Mouse (Mus musculus) spleen, postnatal 10 days (tissue): ENCODE measurements around the gene Srrm3.

Experiments used
- DNase-seq, 2 experiments: peaks; one replicate each; pipeline ENCODE4 v3.0.0; 2021 to 2022; ENCODE audit warnings: low spot score in 2 of 2

The Srrm3 gene

GRCm38 (mm10) chr5:135870505-135870904 is 63.8 kb downstream of the Srrm3 start:
- no peak for DNase-seq

DNA sequence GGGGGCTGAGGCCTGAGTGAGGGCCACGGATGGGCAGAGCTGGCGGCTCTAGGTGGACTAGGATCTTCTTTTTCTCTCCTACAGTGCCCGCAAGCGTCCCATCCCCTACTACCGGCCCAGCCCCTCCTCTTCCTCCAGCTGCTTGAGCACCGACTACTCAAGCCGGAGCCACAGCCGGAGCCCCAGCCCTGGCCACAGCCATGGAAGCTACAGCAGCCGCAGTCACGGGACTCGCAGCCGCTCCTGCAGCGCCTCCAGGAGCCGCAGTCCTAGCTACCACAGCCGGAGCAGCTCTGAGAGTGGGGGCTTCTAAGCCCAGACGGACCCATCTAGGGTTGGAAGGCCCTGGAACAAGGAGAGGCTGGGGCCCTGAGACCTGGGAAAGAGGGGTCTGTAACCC is 66.3 kb downstream of the Srrm3 start:
- DNase-seq = no peak

DNA sequence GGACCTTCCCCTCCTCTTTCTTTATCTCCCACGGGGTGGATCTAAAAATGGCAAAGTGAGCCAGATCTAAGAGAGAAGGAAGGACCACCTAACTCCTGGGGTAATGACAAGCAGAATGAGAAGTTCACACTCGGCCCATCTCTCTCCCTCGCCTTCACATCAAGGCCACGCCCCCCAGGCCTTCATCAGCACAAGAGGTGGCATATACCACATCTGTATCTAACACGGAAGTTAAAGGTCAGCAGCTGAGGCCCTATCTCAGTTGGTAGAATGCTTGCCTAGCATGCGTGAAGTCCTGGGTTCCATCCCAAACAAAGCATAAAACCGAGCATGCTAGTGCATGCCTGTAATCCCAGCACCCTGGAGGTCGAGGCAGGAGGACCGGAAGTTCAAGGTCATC is 67.1 kb downstream of the Srrm3 start:
- no peak for DNase-seq

GRCm38 (mm10) chr5:135877180-135877579 is 70.5 kb downstream of the Srrm3 start:
- peak; percentile 28 to 77 for DNase-seq

GRCm38 (mm10) chr5:135877831-135878231 is 71.1 kb downstream of the Srrm3 start:
- no peak for DNase-seq

DNA sequence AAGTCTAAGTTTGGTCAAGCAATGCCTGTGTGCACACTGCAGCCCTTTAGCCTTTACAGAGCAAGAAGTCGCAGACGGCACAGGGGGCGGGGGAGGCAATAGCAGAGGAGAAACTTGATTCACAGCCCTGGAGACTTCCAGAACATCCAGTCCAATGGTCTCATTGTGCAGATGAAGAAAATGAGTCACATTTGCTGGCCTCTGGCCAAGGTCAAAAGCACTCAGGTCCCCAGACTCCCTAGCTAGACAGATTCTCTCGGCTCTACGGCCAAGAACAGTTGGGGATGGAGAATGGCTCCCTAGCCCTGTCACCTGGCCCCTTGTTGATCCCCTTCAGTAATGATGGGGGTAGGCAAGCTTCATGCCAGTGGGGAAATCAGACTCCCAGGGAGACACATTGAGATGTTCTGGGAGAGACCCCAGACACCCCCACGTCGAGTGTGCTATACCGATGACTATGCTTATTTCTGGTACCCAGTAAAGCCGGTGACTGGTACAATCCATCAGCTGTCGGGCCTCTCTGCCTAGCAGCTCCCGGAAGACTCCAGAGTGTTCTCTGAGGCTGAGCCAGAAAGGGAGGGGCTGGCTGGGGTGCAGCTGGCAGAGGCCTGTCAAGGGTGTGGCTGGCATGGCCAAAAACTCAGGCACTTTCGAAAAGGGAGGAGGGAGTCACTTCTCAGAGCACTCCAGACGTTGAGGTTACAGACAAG is 72.9 kb downstream of the Srrm3 start:
- no peak for DNase-seq

- no peak for DNase-seq
Measured at GRCm38 (mm10) chr5:135884641-135885040, 78.0 kb downstream of the Srrm3 start.

GRCm38 (mm10) chr5:135887675-135888102 is 81.0 kb downstream of the Srrm3 start, which contains the start of gene Hspb1:
TSS of gene Hspb1 (plus strand) at chr5:135887919.
- DNase-seq = no peak

DNA sequence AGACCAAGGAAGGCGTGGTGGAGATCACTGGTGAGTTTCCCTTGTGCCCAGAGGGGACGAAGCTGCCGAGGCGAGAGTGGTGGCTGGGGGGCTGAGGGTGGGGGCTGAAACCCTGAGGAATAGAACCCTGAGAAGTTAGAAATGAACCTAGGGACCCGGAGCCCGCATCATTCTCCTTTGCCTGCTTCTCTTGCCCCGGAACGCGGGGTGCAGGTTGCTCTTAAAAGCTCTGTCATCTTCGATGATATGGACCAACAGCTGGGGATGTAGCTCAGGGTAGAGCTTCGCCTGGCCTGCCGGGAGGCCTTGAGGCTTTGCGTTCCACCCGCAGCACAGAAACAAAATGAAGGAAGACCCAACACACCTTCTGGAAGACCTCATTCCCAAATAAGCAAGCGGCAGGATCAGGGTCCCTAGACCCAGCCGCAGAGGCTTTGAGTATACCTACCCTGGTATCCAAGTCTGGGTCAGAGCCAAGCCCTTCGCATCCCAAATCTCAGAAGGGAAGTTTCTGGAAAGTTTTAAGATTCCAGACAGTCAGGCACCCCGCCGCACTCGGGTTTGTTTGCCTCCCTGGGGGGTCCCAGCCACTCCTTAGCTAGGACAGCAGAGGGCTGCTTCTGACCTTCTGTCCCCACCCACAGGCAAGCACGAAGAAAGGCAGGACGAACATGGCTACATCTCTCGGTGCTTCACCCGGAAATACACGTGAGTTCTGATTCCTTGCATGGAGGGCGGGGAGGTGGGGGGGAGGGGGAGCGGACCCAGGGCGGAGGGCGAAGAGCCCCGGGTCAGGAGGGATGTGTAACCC is 81.9 kb downstream of the Srrm3 start:
- DNase-seq = no peak

- DNase-seq = no peak
Measured at GRCm38 (mm10) chr5:135890323-135890722, 83.6 kb downstream of the Srrm3 start.

GRCm38 (mm10) chr5:135890920-135891319 is 84.2 kb downstream of the Srrm3 start:
- no peak for DNase-seq

- DNase-seq = no peak
Measured at GRCm38 (mm10) chr5:135892589-135893351, 86.1 kb downstream of the Srrm3 start.

DNA sequence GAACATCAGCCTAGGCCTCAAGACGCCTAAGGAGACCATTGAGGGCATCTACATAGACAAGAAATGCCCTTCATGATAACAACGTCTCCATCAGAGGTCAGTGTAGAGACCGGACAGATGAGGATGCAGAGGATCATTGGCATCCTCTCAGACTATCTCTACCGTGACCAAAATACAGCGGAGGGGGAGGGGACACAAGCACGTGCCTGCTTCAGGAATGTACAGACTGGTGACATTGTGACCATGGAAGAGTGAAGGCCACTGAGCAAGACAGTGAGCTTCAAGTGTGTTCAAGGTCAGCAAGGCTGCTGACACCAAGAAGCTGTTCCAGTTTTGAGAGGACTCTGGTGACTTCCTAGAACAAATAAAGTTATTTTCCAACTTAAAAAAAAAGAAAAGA is 88.3 kb downstream of the Srrm3 start:
- DNase-seq = no peak

GRCm38 (mm10) chr5:135898028-135898427 is 91.3 kb downstream of the Srrm3 start:
- DNase-seq = peak in 1 of 2 experiments; percentile 68

DNA sequence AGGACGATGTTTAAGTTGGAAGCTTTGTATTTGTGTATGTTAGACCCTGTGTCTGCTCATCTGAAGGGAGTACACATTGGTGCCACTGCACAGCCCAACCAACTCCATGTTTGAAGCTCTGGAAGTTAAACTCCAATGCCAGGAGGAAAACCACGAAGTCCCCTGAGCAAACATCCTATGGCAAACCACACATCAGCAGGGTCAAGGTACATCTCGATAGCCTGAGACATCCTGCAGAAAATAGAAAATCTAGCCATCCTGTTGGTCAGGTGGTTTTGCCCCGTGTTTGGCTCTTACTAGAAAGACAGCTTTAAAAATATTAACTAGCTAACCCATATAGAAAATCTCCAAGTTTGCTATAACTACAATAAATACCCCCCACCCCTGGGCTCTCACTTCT is 92.3 kb downstream of the Srrm3 start:
- no peak for DNase-seq

GRCm38 (mm10) chr5:135899833-135900232 is 93.1 kb downstream of the Srrm3 start:
- DNase-seq = no peak

GRCm38 (mm10) chr5:135900701-135901100 is 94.0 kb downstream of the Srrm3 start:
- DNase-seq = no peak

DNA sequence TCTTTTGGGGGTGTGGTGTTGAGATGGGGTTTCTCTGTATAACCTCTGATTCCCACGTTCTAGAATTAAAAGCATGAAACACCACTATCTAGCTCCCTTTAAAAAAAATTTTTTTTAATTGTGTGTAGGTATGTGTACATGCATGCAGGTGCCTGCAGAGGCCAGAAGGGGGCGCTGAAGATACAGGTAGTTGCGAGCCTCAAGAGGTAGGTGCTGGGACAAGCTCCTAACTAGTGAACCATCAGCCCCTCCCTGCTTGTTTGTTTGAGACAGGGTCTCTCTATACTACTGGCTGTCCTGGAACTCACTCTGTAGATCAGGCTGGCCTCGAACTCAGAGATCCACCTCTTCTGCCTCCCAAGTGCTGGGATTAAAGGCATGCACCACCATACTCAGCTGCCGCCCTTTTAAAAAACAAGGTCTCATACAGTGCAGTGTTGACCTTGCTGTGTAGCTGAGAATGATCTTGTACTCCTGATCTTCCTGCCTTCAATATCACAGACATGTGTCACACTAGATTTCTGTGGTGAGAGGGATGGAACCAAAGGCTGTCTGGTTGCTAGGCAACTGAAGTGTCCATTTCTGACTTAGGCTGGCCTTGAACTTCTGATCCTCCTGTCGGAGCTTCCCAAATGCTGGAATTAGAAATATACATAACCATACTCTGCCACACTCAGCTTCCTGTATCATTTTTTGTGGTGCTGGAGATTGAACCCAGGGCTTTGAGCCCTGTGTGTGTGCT is 94.8 kb downstream of the Srrm3 start:
- DNase-seq = peak in 1 of 2 experiments; percentile 60

DNA sequence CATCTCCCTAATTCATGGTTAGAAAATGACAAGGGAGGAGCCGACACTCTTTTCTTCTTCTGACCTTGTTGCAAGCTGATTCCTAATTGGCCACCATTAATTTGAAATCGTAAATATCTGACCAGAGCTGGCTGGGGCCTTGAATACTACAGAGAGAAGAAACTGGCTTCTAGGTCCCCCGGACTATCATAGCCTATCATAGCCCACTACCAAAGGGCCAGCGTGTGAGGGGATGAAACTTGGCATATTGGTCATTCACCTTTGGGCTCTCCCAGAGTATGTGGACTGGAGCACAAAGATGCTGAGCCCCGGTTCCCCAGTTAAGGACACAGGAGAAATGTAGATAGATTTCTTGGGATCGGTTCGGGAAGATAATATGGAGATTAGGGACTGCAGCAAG is 96.4 kb downstream of the Srrm3 start:
- no peak for DNase-seq

DNA sequence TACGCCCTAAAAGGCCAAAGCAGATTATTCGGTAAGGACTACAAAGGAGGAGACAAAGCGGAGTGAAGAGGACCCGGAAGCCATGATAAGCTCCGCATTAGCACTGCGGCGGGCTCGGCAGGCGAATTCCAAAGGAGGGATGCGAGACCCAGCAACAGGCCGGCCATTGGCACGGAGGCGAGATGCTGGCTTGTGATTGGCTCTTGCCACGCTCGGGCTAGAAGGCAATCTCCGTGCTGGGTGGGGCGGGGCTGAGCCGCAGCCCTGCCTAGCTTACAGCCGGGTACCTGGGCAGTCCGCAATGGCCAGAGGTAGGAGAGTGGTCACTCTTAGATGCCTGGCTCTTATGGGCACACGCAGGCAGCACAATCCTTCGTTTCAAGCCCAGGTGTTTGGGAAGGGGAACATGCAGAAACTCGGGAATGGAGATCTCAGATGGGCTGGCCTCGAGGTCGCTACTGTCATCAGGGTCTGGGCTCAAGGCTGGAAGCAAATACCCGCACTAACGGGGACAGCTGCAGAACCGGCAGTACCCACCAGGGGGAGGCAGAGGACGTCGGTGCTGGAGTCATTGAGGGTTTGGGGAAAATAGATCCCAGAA is 97.0 kb downstream of the Srrm3 start:
- peak; percentile 81 to 87 for DNase-seq

DNA sequence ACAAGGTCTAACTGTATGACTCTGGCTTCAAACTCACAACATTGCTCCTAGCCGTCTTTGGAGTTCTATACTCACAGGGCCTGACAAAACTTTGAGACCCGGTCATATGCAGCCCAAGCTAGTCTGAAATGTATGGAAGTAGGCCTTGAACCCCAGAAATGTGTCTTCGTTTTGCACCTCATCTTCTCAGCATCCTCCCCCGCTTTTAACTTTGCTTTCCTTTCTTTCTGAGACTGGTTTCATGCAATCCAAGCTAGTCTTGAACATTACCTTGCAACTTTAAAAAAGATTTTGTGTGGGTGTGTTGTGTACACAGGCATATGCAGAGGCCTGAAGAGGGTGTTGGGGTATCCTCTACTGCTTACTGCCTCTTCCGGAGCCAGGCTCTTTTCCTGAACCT is 97.6 kb downstream of the Srrm3 start:
- no peak for DNase-seq
